Mouse (Mus musculus) 3T3-L1 (cell line): Measurements from ENCODE around the gene Bcl11b.

Experiments used
- DNase-seq: peaks from one replicate; pipeline ENCODE4 v3.0.0-alpha.2; 2015; ENCODE audit warnings: low read depth, low spot score

Gene Bcl11b

DNA sequence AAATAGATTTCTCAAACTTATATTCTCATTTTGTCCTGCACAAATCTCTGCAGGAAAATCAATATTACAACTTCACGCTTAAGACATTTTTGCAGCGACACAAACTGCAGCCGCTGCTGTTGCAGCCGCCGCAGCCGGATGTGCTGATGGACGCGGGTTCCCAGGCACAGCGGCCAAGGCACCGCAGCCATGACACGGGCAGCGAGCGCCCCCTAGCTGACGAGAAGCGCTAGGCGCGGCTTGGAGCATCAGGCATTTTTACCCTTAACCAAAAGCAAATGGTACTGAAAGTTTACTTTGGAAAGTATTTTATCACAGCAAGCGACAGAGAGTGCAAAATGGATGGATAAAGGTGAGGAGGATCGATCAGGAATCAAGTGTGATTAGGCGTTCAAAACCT is 4.7 kb downstream of the Bcl11b start:
- peak; percentile 62 for DNase-seq

DNA sequence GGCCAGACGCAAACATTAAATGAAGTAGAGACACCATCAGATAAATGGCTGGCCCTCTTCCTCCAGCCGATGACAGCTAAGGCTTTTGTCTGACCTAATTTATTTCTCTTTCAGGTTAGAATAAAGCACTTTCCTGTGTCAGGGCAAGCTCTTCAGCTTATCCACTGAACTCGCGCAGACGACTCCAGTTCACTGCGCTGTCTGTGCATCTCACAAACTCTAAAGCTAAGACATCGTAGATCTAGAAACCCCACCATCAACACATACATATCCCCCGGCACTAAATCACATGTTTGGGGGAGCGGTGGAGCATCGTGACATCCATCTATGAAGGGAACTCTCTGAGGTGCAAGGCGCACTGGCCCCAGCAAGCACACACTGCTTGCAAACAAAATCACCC is 5.5 kb downstream of the Bcl11b start:
- DNase-seq, result no peak

DNA sequence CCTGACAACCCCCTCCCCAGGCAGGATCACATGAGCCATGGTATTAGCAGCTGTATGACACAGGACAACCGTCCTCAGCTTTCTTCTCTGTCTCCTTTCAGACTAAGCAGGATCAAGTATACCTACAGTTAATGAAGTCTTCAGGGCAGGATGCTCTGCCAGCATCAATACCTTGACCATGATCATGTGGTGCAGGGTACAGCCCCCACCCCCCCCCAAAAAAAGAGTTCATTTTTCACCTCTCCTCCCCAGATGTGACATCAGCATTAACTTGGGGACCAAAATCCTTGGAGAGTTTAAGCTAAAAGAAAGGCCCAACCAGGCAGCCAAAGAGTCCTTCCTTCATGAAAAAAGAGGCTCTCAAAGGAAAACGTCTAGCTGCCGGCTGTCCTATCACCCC is 6.2 kb downstream of the Bcl11b start:
- no peak for DNase-seq

DNA sequence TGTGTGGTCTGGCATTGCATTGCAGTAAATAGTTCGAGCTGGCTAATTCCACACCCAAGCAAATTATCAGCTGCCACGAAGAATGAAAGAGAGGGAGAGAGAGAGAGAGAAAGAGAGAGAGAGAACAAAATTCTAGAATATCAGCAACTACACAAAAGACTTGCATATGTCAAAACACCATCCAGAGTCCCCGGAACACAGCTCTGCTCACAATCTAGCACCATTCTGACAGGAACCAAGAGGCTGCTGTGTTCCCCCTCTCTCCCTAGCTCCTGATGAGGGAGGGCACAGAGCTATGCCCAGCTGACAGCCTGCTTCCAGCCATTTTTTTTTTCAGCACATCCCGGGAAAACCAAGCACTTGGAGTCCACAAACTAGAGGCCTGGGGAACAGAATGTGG is 6.6 kb downstream of the Bcl11b start:
- DNase-seq, result no peak

DNA sequence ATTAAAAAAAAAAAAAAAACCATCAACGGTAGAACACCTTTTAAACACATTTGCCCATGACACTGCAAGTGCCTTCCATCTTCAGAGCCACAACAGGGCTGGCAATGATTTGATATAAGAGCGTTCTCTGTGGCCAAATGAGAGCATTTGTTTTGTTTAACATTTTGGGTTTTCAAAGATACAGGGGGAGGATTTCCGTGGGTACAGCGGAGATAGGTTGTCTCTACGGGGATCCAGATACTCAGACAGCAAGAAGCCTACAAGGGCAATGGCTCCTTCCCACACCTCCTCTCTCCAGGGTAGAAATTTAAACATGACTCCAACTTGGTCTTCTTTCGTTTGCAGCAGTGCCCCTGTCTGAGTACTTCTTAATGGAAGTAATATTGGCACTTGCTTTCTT is 7.2 kb downstream of the Bcl11b start:
- DNase-seq, result no peak

DNA sequence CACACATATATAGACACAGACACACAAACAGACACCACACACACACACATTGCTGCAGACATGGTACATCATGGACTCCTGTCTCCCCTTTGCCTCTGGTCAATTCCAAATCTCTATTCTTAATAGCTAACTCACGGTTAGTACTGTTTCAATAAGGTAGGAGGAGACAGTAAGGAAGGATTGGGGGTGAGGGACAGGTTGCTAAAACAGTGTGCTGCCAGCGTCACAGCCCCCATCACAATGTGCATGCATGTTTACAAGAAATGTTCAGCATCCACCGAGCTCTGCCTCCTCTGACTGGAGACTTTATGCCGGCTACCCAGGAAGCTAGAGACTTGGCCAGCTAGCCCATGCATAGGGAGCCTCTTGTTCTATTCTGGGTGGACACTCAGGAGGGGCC is 9.0 kb downstream of the Bcl11b start:
- no peak for DNase-seq

DNA sequence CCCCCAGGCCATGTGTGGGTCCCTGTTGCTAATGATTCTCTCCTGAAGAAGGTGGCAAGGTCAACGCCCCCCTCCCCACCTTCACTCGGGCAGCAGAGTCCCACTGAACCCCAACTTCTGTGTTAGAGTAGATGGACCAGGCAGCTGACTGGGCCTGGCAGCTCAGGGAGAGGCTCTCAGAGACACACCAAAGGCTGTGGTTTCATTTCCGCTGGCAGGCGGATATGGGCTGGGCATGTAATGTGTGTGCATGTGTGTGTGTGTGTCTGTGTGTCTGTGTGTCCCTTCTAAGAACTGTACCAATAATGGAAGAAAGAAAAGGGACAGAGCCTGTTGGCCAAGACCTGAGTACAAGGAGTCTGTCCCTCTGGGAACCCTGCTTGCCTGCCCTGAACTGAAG is 10.4 kb downstream of the Bcl11b start:
- no peak for DNase-seq

DNA sequence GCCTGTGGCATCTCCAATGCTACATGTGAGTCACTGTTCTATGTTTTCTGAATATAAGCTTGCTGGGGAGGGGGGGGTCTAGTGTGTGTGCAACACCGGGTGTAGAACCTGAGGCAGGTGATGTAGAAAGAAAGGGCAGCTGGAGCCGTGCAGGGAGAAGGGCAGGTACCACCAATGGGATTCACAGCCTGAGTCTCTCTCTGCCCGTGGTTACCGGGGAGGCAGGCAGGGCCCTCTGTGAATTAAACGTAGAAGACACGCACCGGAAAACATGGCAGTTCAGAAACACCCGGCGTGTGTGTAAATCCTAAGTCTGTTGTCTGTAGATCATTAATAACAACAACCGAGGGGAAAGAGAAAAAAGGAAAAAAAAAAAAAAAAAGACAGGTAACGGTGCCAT is 12.2 kb downstream of the Bcl11b start:
- DNase-seq, result no peak

DNA sequence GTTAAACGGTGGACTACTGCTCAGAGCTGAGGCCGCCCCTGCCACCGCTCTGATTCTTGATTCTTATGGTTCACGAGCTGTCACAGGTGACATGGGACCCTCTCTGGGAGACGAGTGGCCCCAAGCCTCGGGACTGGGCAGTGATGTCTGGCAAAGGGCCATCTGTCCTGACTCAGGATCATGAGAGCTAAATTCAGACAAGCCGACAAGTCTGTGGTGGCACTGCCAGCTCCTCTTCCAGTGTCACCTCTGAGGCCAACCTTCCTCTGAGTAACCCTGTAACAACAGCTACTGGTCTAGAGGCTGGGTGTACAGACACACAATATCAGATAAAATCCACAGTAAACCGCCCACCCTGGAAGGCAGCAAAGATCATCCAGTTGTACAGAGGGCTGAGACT is 20.2 kb downstream of the Bcl11b start:
- DNase-seq, result no peak

DNA sequence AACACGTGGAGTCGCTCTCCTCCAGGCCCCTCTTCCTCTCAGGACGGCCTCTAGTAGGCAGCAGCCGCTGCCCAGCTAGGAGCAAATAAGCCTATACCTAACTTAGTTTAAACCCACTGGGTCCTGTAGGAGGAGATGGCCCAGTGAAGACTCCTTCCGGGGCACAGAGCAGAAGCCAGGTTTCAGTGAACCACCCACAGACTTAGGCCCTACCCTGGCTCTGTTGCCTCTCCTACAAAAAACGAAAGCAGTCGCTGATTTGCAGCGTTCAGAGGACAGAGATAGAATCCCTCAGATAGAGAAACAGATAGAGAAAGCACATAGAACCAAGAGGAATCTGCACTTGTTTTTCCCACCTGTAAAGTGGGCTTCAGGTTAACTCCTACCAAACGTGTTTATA is 21.1 kb downstream of the Bcl11b start:
- no peak for DNase-seq

DNA sequence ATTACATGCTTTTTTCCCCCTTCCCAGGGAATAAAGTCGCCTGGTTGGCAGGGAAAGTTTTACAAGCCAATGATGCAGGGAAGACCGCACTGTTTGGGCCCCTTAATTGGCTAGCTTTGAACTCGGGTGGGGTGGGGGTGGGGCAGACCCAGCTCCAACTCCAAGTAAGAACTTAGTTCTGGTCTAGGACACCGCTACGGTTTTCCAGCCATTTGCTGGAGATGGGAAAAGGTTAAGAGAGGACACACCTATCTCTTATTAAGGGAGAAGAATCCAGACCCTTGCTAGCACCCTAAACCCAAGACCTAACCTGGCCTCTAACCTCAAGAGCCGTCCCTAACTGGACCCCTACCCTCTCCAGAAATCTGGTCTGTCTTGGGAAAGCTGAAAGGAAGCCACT is 22.2 kb downstream of the Bcl11b start:
- DNase-seq, result no peak

DNA sequence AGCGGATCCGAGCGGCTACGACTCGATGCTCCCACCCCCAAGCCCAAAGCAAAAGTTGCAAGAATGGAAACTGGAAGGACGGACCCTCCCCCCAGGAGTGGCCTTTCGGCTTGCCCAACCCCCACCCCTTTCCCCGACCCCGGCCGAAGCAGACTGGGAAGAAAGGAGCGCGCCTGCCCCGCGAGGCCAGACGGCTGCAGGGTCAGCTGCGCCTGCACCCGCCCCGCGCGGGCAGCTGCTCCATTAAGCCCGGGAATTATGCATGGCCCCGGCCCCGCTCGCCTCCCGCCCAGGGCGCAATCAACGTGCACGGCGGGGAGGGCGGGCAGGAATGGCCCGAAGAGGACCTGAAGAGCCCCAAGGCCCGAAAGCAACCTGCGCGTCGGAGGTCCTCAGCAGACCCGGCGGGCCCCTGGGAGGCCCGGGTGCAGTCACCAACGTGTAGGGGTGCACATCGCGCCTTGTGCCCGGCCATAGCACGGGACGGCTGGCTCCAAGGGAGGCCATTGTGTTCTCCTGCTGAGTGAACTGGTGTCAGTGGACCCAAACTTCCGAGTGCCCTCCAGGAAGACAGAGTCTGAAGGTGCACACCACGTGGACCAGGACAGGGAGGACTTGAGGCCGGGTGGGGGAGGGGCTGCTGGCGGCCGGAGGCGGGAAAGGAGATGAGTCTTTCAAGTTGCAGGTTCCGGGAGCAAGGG is 23.0 kb downstream of the Bcl11b start:
- DNase-seq, result no peak

DNA sequence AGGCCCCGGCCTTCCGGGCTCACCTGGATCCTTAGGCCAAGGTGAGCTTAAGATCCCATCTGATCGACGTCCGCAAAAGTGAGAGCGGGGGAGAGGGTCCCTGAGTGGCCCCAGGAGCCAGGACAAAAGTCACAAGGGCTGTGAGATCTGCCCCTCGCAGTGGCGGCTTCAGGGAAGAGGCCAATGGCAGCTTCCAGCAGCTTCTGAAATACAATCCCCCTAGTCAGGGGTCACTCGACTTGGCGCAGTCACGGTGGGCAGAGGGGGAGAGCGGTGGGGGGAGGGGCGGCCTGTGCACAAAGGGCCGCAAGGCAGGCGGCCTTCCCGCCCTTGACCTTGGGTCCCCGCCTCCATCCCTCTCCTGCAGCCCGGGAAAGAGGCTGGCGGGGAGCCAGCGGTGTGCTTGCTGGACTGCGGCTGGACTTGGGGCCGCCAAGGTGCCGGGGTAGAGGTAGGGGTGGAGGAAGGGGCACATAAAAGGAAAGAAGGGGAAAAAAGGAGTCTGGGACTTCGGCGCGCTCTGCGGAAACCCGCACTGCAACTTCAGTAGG is 23.6 kb downstream of the Bcl11b start:
- no peak for DNase-seq

DNA sequence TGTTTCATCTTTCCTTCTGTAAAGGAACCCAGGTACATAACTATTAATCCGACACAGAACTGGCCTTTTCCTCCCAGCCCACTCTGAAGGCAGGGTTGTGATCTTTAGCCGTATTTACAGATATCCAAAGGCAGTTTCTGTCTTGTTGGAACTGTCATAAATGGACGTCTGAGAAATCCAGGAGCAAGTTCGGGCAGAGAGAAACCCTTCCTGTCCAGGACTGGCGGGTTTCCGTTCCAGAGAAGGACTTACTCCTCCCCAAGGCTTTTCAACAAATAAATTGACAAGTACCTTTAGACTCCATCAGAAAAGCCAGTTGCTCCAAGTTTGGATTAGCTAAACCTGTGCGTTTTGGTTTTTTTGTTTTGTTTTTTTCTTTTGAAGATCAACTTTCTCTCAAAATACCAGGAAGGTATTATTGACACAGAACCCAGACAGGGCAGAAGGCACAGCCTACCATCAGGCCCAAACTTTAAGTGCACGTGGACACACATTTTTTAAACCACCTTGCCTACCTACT is 24.6 kb downstream of the Bcl11b start:
- DNase-seq, result no peak

DNA sequence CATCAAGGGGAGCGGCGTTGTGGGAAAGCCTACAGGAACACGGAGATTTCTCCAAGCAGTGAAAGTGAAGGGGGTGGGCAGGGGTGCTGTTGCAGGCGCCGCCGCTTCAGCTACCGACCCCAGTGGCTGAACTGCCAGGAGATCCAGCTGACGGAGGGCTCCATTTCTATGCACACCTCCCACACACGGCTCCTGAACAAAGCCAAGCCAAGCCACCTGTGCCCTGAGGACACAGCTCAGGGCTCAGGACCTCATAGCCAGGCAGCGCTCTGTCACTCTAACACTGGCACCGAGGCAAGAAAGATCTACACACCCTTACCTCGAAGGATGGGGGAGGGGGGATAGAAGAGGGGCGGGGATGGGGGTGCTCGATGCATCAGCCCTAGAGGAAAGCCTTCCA is 25.3 kb downstream of the Bcl11b start:
- no peak for DNase-seq

DNA sequence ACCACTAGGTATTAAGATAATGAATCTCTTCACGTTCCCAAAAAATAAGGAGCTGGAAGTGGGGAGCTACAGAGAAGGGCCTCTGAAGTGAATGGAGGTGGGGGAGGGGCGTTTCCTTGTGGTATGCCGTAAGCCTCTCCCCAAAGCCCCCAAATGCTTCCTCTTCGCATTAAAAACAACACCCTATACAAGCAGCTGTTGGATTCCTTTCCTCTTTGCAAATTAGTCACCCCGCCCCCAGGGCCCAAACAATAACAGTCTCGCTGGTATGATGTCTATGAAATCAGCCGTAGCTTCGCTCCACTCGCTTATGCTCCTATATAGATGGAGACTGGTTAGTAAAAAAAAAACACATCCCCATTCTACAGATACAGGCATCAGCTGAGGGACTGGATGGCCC is 25.9 kb downstream of the Bcl11b start:
- no peak for DNase-seq

DNA sequence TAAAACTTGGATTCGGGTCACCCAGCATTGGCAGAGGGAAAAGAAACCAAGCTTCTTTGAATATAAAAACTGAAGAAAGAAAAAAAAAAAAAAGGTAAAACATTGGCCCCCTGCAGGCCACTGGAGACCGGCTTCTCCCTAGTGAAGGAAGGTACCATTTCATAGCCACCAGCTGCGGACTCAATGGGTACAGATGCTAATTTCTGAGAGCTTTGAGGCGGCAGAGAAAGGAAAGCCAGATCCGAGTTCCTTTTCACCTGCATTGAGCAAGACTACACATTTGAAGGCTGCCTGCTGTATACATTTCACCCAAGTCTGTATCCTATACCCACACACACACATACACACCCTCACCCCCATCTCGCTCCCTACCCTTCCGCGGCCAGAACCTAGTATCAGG is 26.3 kb downstream of the Bcl11b start:
- DNase-seq, result no peak

DNA sequence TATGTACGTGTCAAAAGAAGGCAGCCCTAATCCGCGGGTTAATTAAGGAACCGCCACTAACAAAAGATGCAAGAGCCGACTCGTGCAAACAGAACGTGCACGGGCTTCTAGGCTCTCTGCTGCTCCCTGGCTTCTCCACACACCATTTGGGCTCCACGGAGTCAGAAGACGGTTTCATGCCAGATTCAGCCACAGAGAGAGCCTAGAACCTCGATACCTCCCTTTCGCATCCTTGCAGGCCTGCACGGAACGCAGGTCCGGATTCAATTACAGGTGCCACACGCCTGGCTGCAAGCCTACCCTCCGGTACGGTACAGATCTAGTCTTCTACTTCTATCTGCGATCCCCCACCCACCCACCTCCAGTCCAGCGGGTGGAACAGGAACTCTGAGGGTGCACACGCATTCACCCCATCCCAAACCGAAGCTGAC is 26.8 kb downstream of the Bcl11b start:
- no peak for DNase-seq

DNA sequence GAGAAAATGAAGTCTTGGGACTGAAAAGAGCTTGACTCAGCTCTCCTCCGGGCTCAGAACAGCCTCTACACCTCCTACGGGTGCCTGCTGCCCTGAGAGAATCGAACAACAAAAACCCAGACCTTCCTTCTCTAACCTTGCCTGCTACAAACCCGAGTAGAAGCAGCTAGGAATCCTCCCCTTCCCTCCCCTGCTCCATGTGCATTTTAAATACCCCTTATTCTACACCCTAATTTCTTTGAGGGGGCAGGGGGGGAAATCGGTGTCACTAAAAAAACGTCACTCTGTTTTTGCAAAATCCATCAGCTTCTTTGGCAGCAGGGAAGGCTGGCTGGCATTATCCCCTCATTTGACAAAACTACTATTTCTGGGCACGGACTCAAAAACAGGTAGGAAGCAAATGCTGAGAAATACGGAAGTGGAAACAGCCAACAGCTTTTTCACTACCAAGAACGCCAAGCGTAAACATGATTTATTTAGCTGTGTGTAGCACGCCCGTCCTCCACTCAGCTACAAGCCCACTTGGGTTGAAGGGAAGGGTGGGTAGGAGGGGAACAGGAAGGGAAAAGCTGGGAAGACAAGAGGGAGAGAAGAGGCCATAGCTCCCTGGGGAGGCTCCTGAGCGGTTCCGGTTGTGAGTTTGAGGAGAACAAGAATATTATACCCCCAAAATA is 27.4 kb downstream of the Bcl11b start:
- DNase-seq, result no peak

DNA sequence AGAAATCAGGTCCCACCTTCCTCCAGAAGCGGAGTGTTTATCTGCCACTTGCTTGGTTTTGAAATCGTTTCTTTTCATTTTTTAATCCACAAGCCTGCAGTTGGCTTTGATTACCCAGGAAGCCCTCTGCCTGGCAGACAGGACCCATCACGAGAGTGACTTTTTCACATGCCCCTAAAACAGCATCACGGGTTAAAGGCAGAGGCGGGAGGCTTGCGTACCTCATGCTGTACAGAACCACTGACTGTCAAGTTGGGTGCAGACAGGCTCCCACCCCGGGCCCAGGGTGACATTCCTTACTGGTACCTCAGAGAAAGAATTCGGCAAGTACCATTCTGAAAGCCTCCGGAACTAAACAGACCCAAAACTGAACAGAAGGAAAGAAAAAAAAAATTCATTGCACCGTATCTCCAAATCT is 27.9 kb downstream of the Bcl11b start:
- no peak for DNase-seq

DNA sequence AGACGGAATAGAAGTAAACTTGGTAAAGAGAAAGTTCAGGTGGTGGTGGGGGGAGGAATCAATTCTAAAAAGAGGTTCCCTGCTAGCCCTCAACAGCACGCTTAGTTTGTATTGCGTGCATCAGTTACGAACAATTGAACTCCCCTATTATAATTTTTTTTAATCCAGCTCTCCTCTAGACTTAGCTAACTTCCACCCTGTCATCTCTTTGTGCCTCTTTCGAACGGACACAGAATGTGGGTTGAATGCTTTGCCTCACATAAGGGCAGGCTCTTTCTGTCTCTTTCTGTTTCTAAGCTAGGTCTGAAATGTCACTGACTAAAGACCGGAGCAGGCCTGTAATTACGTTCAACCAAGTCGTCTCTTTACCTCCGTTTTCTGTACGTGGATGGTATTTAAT is 28.9 kb downstream of the Bcl11b start:
- no peak for DNase-seq

DNA sequence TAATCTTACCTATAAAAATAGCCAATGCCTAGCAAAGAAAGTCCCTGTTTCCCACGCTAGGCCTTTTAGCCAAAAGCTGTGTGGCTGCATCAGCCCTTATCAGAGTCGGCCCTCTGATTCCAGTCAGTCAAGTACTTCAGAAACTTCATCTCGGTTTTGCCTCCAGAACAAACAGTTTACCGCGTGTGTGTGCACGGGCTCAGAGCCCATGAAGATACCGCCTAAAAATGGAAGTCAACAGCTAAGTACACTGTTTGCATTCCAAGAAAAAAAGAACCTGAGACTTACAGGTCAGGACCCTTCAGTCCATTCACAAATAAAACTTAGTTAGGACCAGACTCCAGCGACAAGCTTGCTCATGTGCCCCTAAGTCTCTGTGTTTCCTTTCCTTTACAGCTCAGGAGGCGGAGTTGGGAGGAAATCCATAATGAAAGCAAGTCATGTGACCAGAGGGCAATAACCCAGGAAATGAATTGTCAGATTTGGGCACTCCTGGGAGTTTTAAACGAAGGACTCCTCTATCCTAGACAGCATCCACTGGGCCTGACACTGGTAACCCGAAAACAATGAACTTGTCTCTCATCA is 29.8 kb downstream of the Bcl11b start:
- DNase-seq, result no peak
